Comparison of ENCODE assay signal across 11 mouse cellular contexts in the genomic region with DNA sequence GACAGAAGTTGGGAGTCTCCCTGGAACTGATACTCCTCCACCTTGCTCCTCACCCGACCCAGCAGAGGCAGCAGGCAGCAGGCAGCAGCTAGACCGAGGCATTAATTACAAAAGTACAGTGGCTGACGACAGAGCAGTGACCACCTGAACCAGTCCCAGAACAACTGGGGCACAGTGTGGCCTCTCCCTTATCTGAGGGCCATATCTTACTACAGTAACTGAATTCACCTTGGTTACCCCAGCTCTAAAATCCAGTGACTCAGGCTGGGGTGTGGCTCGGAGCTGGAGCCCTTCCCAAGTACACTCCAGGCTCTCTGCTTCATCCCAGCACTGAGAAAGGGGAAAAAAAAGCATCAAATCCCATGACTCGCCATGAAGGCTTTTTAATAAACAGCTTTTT. TPM values are rescaled to one million over a fixed set of nuclear protein-coding genes. Genes with fewer than 3 reads are reported as not detected.
DNase-seq lines count a peak whose midpoint lies in the region.
"Had no signal": no experiment of that assay in that cellular context is flagged by ENCODE, and none has a peak within 500 bp of the region (broad histone marks: within the 10 kb centered on the region; RNA-seq: fewer than 3 reads in every experiment).

No protein-coding gene starts in this region.

- DNase-seq in testis, postnatal 14 days (ENCODE audit: low spot score): peak; percentile 29
- DNase-seq in testis, postnatal 10 days (ENCODE audit: low spot score): no peak
- peak; percentile 60 for DNase-seq in heart, adult 8-10 months (ENCODE audit: low spot score)
- peak; percentile 34 to 56 for DNase-seq in kidney, postnatal 4 days
- peak; percentile 46 to 70 for DNase-seq in urinary bladder, postnatal 36 days (ENCODE audit: low spot score in 2 of 2)
- no peak for DNase-seq in ovary, adult 18-20 months (ENCODE audit: low spot score)
- DNase-seq in spleen, postnatal 14 days (ENCODE audit: low spot score in 2 of 2): no peak
- DNase-seq in T-cell, adult 2 months (ENCODE audit: low spot score): no peak
- DNase-seq: cerebellum, adult 11 months; left cerebral cortex, postnatal 4 days; midbrain, embryonic 14.5 days had no signal

RNA-seq across cellular contexts. Expression of gene Lrch1, which starts 37.3 kb away (rescaled TPM):
- 10 to 100 TPM; 13.3 to 14.7 (median 14.6) TPM for total RNA-seq in heart, adult 8-10 months (2022)

Comparison
In these comparisons a context has a peak if more than half of its experiments do, and no peak if none do; other contexts are left out.
1. DNase-seq: peak in testis, postnatal 14 days (single experiment), heart, adult 8-10 months (single experiment), kidney, postnatal 4 days (2 of 2) and urinary bladder, postnatal 36 days (2 of 2); none in testis, postnatal 10 days (single experiment), ovary, adult 18-20 months (single experiment), spleen, postnatal 14 days (0 of 2) and T-cell, adult 2 months (single experiment).